Mouse (Mus musculus) heart, postnatal 36 days (tissue): ENCODE measurements around the gene Leo1. TPM values are rescaled to one million over a fixed set of nuclear protein-coding genes. Genes with fewer than 3 reads are reported as not detected.
A peak's percentile ranks its signal among the peaks of the same experiment; 100 is the strongest.

Experiments used
- DNase-seq, 2 experiments: peaks; one replicate each; pipeline ENCODE4 v3.0.0; 2021 to 2022
- intact Hi-C: fragments of 180-260 bp; cut with DNase I; formaldehyde crosslinking; loops from one replicate; pipeline ENCODE4 v1.15.1; 2025
- total RNA-seq, 2 experiments: library from RNA; stranded (reverse); gene quantifications; 2 replicates each; pipeline ENCODE4 v1.2.3; 2021

Gene Leo1
- 10 to 100 TPM; 11.3 to 15.0 TPM for total RNA-seq

DNA sequence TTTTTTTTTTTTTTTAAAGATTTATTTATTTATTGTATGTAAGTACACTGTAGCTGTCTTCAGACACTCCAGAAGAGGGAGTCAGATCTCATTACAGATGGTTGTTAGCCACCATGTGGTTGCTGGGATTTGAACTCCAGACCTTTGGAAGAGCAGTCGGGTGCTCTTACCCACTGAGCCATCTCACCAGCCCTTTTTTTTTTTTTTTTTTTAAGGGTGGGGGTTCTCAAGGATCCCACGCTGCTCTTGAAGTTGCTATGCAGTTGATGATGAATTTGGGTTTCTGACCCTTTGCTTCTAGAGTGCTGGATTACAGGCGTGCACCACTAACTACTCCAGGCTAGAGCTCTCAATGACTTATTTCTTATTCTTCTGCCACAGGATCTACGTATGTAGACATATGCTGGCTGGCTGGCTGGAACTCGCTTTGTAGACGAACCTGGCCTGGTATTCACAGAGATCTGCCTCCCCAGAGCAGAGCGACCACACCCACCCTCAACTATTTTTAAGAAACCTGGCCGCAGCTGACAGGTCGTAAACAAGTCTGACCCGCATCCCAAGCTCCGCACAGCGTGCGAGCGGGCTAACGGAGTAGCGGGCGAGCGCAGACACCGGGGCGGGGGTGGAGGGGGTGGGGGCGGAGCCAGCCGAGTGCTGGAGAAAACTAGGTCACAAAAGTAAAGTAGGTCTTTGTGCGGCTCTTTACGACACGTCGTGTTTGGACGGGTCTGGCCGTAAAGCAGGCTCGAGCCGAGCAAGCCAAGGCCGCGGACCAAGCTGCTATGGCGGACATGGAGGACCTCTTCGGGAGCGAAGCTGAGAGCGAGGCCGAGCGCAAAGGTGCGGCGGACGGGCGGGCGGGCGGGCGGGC, at the start of gene Leo1:
Gene Leo1 (plus strand): TSS at position 729 of the 871 bp plus-strand sequence.
- DNase-seq = peak; percentile 83 to 86
- intact Hi-C loops = no loop called here

DNA sequence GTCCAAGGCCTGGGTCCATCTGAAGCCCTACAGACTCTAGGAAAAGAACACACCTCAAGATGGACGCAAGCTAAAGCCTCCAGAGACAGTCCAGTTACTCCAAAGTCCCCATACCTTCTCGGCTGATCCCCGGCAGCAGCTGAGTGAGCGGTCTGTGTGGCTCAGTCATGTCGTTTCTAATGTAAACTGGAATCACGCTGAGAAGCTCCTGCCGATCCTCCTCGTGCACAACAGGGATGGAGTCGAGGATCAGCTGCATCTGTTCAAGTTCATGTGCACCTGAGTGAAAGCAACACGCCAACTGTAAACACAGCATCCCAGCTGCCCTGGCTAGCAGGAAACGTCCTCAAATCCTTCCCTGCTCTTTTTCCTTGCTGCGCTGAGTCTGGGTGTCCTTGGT, 48.1 kb upstream of the Leo1 start:
- intact Hi-C loops = no loop called here
- no peak for DNase-seq

DNA sequence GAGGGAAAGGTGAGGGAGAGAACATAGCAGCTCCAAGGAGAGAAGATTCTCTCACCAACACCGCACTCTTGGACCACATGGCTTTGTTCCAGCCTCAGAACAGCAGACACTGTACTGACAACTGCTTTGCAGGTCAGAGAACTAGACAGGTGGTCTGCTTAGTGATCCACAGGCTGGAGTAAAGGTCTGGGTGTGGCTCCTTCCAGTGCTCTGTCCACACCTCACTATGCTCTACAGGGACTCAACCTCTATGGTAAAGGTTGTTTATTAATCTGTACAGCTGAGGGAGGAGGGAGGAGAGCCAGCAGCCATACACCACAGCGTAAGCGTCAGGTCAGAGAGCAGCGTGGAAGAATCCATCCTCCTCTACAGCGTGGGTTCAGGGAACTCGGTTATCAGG, 45.4 kb upstream of the Leo1 start:
- DNase-seq = no peak
- intact Hi-C loops = loop anchor here (5.0 kb wide), 1 partner anchor 36 kb away; no protein-coding TSS in a partner anchor

DNA sequence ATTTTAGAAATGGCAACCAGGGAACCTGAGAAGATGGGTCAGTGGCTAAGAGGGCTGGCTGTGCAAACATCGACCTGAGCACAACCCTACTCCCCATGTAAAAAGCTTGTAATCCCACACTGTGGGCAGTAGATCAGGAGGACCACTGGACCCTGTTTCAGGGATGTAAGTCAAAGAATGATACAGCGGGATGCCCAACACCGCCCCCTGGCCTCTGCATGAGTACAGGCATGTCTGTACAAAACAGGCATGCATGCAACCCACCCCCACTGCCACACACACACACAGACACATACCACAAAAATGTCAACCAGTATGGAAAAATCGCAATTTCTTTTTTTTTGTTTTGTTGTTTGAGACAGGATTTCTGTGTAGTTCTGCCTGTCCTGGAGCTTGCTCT, 42.3 kb upstream of the Leo1 start:
- no peak for DNase-seq
- intact Hi-C loops = loop anchor here (5.0 kb wide), 1 partner anchor 33 kb away; no protein-coding TSS in a partner anchor

DNA sequence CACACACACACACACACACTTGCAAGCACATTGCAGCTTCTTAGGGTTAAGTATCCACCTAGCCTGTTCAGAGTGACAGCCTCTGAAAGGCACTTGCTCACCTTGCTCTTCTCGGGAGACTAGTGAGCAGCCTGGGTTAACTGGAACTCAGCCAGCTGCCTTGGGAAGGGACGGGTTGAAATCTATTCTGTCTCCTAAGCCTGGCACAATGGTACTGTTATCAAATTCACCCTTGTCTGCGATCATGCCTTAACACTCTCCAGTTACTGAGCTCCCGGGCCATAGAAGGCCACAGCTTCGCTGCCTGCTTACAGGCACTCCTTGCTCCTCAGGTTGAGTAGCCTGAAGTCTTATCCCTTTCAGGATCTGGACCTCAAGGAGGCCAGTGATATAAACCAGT, 40.7 kb upstream of the Leo1 start:
- intact Hi-C loops = no loop called here
- DNase-seq = no peak

DNA sequence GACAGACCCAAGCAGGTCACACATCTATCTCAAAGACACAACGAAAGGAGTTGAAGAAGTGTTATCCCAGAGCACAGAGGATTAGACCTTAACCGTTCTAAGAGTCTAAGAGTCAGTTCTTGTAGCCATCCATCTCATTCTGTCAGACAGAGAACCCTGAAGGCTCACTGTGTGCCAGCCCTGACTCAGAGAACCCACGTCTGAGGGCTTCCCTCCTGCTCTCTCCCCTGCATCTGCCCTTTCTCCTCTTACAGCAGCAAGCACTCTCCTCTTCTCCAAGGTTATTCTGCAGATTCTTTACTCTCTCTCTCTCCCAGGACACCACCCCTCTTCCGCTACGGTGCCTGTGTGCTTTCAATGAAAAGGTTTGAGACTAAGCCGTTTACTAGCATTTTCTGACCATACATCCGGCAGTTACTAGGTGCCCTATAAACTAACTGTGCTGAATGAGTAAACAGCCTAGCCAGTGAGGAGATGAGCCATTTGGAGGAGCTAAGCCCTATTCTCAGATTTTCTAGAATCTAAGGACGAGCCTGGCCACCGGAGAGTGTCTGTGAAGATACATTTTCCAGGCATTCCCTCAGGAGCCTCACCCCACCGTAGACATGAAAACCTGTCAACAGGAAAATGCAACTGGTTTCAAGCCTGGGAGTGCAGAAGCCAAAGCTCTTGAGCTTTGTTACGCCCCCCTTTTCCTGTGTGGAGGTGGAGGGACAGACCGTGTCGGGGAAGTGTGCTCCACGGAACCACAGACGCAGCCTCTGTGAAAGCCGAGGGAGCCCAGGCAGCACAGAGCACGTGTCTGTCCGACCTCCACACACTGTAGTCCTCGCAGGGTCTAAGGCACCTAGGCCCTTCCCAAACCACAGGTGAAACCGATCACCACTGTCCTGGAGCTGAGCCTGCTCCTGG, 39.5 kb upstream of the Leo1 start:
- intact Hi-C loops = no loop called here
- no peak for DNase-seq

DNA sequence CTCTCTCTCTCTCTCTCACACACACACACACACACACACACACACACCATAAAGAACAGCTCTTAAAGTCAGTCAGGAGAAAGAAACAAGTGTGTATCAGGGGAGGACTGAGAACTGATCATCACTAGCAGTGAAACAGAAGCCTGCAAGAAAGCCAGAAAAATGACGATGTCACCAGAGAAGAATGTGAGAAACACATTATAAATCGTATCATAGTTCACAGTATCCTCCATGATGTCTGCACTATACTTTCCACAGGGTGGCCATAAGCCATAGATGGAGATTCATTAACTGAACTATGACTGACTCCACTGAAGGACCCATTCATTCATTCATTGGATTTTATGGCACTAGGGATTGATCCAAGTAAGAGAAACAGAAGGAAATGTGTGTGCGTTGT, 37.8 kb upstream of the Leo1 start:
- intact Hi-C loops = no loop called here

DNA sequence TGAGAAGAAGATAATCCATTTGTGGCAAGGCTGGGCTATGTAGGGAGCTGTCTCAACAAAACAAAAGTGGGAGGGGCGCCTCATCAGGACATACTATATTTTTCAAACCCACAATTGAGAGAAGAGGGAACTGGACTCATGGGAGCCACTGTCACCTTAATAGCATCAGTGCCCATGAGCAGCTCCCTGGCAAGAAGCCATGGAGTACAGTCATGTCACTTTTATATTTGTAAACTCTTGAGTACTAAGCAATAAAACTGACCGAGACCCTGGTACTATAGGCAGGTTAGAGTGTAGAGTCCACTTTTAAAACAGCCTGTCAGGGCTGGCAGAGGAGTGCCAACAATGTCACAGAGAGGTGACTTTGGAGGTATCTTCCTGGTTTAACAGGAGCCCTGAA, 35.2 kb upstream of the Leo1 start:
- intact Hi-C loops = no loop called here
- no peak for DNase-seq

More for the DNA sequence above, 37.8 kb upstream of the Leo1 start:
- DNase-seq = no peak

DNA sequence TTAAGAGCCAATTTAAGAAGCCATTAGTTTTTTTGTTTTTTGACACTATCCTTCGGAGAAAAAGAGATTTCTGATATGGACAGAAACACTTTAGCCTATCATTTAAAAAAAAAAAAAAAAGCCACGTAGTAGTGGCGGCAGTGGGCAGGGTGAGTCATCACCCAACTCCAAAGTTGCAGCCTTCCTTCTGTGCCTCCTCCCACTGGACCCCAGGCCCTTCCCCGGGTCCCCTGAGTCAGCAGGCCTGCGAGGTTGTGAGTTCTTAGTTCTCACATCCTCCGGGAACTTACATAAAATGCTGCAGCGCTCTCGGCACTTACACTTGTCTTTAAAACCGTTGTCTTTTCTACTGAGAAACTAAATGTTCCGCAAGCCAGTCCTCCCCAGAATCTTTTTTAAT, 33.5 kb upstream of the Leo1 start:
- DNase-seq = peak; percentile 33 to 39
- intact Hi-C loops = loop anchor here (2.0 kb wide), 1 partner anchor 27 kb away; no protein-coding TSS in a partner anchor

DNA sequence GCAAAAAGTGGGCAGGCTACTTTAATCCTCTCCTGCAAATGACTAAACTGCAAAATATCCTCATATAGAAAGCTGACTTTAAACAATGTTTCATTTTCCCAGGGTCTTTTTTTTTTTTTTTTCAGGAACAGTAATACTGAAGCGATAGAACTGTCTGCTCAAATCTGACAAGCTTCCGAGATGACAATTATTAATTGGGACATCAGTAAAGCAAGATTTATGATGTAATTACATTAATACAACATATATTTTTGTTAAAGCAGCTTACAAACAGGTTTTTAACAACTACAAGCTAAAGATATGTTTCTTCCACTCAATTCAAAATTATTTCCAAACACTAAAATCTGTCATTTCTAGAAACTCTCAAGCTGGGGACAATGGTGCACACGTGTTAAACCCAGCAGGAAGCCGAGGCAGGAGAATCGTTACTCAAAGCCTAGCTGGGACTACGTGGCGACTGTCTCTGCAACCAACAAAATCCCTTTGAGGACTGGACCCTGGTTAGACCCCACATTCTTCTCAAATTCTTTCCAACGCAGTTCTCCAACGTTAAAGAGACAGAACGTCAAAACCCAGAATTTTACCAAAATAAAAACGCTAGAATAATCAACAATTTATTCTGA, 33.0 kb upstream of the Leo1 start:
- intact Hi-C loops = loop anchor here (2.0 kb wide), 1 partner anchor 26 kb away; no protein-coding TSS in a partner anchor
- no peak for DNase-seq

DNA sequence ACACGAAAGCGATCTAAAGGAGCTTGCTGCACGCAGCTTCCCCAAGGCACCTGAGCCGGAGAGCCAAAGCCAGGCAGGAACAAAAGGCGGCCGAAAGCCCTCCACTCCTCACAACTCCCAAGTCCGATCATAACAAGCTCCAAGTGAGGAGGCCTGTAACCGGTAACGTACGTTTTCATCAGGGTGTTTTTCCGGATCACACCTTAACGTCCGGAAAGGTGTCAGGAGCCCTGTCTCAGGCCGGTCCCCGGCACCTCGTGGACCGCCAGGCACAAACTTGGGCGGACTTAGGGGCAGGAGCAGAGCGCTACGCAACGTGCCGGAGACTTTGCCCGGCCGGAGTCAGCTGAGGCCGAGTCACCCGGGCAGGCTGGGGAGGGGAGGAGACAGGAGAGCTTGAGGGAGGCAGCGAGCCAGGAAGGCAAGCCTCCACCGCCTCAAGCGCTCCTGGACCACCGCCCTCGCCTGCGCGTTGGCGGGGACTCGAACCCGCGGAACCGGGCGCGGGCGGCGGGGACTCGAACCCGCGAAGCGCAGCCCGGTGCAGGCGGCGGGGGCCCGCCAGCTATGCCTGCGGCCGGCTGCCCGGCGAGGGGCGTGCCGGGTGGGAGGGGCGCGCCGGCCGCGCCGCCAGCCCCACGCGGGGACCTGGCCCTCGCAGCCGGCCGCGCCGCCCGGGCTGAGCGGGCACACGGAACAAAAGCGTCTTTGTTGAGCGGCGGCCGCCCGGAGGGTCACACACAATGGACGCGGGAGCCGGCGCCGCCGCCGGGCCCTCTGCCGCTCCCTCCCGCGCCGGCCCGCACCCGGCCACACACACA, 32.1 kb upstream of the Leo1 start:
- peak; percentile 73 to 86 for DNase-seq
- intact Hi-C loops = loop anchor here (2.0 kb wide), 1 partner anchor 26 kb away; no protein-coding TSS in a partner anchor

DNA sequence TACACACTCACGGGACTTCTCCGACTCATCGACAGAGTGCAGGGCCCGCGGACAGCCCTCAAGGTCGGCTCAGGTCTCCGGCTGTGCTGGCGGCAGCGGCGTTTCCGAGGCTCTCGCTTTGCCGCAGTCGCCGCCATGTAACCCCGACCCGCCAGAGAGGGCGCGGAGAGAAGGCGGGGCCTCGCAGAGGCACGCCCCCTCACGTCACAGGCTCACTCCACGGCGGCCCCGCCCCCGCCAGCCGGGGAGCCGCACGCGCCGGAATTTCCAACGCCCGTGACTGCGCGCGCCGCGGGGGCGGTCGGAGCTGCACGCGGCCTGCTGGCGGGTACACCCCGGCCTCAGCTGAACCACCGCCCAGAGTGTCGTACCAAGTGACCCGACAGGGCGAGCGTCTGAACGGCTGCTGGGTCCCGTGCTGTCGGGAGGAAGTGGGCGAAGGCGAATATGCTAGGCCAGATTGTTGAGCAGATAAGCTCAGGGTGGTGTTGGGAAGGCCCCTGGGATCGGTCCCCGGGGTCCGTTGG, 31.4 kb upstream of the Leo1 start, which contains the start of gene Mapk6:
Gene Mapk6 (minus strand): TSS at position 154 of the 527 bp plus-strand sequence.
- peak; percentile 99 to 100 for DNase-seq
- intact Hi-C loops = loop anchor here (2.0 kb wide), 1 partner anchor 25 kb away; no protein-coding TSS in a partner anchor

DNA sequence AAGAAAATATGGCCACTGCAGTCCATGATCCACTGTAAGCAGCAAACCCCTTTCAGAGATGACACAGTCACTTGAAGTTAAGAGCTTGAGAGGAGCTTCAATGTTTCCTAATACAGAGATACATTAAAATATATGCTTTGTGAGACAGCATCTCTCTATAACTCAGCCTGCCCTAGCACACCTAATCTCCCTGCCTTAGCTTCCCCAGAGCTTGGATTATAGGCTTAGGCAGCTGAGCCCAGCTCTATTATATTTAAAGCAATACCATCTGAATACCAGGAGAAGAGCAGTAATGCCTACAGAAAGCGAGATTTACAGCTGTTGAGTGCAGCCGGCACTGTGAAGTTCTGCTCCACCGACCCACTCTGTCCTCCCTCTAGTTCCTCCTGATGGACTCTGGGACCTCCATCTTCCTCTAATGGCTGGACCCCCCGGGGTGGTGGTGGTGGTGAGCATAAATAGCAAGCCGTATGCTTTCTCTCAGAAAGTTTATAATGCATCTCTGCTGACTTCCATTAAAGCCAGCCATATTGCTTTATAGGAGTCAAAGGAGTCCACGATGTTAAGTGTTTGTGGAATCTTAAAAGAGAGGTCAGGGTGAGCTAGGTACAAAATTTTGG, 30.3 kb upstream of the Leo1 start:
- no peak for DNase-seq
- intact Hi-C loops = no loop called here

DNA sequence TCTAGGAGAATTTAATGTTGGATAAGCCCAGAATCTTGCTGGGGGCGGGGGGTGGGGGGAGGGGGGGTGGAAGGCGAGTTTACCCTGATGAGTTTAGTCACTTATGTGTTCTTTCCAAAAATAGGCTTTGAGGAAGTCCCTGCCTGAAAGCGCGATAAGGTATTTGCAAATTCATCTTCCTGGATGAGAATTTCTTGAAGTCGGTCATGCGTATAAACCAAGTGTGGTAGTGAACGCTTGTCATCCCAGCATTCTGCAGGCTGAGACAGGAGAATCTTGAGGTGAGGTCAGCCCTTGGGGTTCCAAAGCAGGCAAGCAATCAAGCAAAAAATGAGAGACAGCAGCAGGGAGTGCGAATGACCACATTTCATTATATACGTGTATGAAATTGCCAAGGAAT, 29.7 kb upstream of the Leo1 start:
- intact Hi-C loops = no loop called here
- no peak for DNase-seq

DNA sequence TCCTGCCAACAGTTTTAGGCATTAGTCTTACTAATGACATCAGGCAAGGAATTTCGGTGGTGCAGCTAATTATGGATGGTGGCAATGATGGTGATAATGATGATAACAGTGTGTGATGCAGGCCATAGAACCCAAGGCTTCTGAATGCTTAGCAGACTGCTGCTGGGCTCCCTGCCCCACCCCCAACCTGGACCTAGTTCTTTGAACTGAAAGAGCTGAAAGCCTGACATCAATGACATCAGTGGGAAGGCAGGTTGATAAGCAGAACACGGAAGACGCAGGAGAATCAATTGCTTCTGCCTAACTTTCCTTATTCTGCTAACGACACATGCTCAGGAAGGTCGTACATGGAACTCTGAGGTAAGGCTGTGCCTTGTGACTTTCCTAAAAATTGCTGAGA, 28.1 kb upstream of the Leo1 start:
- no peak for DNase-seq
- intact Hi-C loops = no loop called here

DNA sequence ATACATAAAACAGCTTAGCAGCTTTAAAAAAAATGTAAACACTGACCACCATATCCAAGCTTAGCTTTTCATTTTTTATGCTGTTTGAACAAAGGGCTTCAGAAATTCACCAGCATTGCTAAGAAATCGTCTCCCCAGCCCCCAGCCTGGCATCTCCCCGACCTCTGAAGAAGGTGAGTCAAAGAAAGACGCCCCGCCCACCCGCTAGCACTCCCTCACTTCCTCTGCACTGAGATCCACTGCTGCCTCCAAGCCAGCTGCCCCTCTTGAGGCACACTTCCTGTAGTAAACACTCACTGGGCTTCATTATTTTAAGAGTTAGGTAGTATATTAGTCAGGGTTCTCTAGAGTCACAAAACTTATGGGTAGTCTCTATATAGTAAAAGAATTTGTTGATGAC, 27.1 kb upstream of the Leo1 start:
- intact Hi-C loops = no loop called here
- no peak for DNase-seq

DNA sequence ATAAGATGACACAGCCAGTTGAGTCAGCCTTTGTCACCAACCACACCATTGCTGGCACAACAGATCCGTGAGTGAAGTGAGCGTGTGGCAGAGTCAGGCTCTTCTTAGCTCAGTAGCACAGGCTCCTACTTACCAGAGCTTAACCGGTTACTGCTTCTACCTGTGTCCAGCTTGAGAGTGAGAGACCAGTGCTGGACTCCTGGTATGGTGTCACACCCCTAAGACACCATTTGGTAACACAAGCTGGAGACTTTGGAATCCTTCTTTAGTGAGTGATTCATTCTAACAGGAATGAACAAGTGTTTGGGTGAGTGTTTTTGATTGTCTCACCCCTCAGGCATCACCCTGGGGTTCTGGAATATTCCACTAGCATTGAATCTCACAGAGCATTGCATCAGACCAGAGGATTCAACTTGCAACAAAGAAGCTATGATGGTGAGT, 19.1 kb upstream of the Leo1 start:
- intact Hi-C loops = no loop called here
- DNase-seq = no peak

DNA sequence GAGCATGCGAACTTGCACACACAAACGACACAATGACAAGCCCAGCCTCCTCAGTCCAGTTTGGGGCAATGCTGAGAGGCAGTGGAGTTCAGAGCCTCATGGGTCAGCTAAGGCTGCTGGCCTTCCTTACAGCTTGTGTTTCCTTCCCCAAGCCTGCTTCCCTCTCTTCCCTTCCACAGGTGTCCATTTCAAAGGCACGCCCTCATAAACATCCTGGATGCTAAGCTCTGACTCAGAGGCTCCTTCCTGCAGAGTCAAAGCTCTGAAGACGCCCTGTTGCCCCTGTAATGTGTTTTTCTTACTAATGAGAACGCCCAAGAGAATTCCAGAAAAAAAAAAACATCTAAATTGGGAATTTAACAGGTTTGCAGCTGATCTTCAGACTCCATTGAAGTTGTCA, 17.6 kb upstream of the Leo1 start:
- intact Hi-C loops = no loop called here
- DNase-seq = no peak
